Mouse (Mus musculus) heart, adult 2 months (tissue): ENCODE measurements at regions not wholly inside any gene's neighbourhood (a gene's known extent, or its start where the extent isn't known, plus 50 kb on each side); places are given as distances from the start of the nearest gene placed in this dataset.

Experiments
- DNase-seq, 2 experiments: peaks; one replicate each; pipeline ENCODE4 v3.0.0; 2021
- H3K27ac ChIP-seq: fragments of 200-600 bp; 2 replicates; pipeline ENCODE4 v1.8.1; 2022
- H3K27me3 ChIP-seq: fragments of 200-500 bp; 2 replicates; pipeline ENCODE4 v1.6.1; 2012; ENCODE audit warnings: mild to moderate bottlenecking, low read length, inconsistent platforms, mixed read lengths; ENCODE audit not compliant: control insufficient read depth, insufficient read depth
- H3K36me3 ChIP-seq: fragments of 200-500 bp; 2 replicates; pipeline ENCODE4 v1.6.1; 2012; ENCODE audit warnings: low read length, inconsistent platforms; ENCODE audit not compliant: control insufficient read depth, insufficient read depth
- H3K4me1 ChIP-seq: fragments of 200-500 bp; 2 replicates; pipeline ENCODE4 v1.6.1; 2011; ENCODE audit warnings: low read length; ENCODE audit not compliant: control insufficient read depth, insufficient read depth
- H3K4me3 ChIP-seq: fragments of 200-600 bp; 2 replicates; pipeline ENCODE4 v1.8.1; 2022
- H3K79me2 ChIP-seq: fragments of 200-500 bp; replicated peaks from 2 replicates; pipeline ENCODE4 v1.6.1; 2012; ENCODE audit warnings: mild to moderate bottlenecking, inconsistent platforms, low read length, moderate library complexity, mixed read lengths; ENCODE audit not compliant: control insufficient read depth, insufficient read depth
- H3K9ac ChIP-seq: fragments of 200-500 bp; 2 replicates; pipeline ENCODE4 v1.6.1; 2012; ENCODE audit warnings: low read depth, mild to moderate bottlenecking, control low read depth, inconsistent platforms, low read length, mixed read lengths
- CTCF ChIP-seq: fragments of 200-600 bp; IDR thresholded peaks from 2 replicates; pipeline ENCODE4 v1.8.1; 2022; ENCODE audit warnings: antibody characterized with exemption, mild to moderate bottlenecking, moderate library complexity
- EP300 ChIP-seq: fragments of 200-500 bp; IDR thresholded peaks from 2 replicates; pipeline ENCODE4 v1.6.1; 2011; ENCODE audit warnings: low read depth, low read length, control low read depth; ENCODE audit not compliant: insufficient read depth
- POLR2A ChIP-seq: fragments of 200-500 bp; IDR thresholded peaks from 2 replicates; pipeline ENCODE4 v1.6.1; 2011; ENCODE audit warnings: mild to moderate bottlenecking, low read depth, low read length, control low read depth; ENCODE audit not compliant: insufficient read depth
- WGBS: fragments of 180-500 bp; shearing (Covaris S2); methylation state at CpG from one replicate; pipeline ENCODE4 v1.1.7; 2018; 5-methylcytosine and 5-hydroxymethylcytosine counted together
- intact Hi-C: fragments of 180-260 bp; cut with DNase I; formaldehyde crosslinking; loops from one replicate; pipeline ENCODE4 v1.15.1; 2025

DNA sequence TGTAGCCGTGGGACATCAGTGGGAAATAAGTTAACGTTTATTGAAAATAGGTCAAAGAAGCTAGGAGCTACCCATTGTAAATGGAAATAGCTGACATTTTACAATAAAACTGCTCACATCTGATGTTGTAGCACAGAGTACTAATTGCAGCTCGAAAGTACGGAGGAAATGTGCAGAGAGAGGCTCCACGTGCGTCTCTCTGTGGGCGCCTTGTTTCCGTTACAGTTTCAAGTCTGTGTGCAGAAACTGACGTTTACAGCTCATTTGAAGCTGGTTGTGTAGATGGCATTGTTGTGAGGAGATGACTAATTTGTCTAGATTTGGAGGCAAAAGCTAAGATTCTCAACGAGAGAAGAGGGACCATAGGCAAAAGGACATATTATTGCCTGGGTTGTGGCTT is 78.4 kb upstream of the Stard3nl start:
- 86% methylated on average over 10 of the region's 10 CpGs for WGBS
- H3K4me1 ChIP-seq, result no peaks in the 10 kb centered on the region
- TF ChIP-seq POLR2A, result no peak
- TF ChIP-seq EP300, result no peak
- no peak for TF ChIP-seq CTCF
- H3K9ac ChIP-seq, result no peak overlapping the region
- H3K79me2 ChIP-seq, result no peaks in the 10 kb centered on the region
- no peak overlapping the region for H3K4me3 ChIP-seq
- intact Hi-C loops, result no loop called here
- DNase-seq, result no peak
- no peak overlapping the region for H3K27ac ChIP-seq
- no peaks in the 10 kb centered on the region for H3K27me3 ChIP-seq
- H3K36me3 ChIP-seq, result no peaks in the 10 kb centered on the region

DNA sequence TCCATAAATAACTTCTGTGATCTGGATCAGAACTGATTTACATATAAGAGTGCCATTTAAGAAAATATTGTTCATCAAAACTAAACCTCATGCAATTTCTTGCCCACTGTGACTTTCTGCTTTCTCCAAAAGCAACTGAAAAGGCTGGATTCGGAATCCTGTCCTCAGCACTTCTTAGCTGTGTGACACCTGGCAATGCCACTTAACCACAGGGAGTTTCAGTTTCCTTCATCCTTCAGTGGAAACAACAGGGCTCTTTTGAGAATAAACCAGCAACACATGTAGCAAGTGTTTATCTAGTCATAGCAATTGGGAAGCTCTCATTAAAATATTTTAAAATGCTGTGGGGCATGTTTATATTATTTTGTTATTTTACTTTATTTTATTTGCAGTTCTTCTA is 75.1 kb upstream of the Stard3nl start:
- Histone ChIP-seq H3K4me3 (no peak overlapping the region), H3K27ac (no peak overlapping the region), H3K36me3 (no peaks in the 10 kb centered on the region), H3K4me1 (no peaks in the 10 kb centered on the region), H3K79me2 (no peaks in the 10 kb centered on the region), H3K9ac (no peak overlapping the region), H3K27me3 (no peaks in the 10 kb centered on the region)
- DNase-seq, result no peak
- intact Hi-C loops, result no loop called here
- no peak for TF ChIP-seq POLR2A
- TF ChIP-seq CTCF, result no peak
- TF ChIP-seq EP300, result no peak
- WGBS, result 89% methylated on average over 1 of the region's 1 CpGs

- Histone ChIP-seq H3K27me3 (no peaks in the 10 kb centered on the region), H3K27ac (no peak overlapping the region), H3K36me3 (no peaks in the 10 kb centered on the region), H3K4me1 (no peaks in the 10 kb centered on the region), H3K9ac (no peak overlapping the region), H3K4me3 (no peak overlapping the region), H3K79me2 (no peaks in the 10 kb centered on the region)
- intact Hi-C loops, result no loop called here
- no peak for TF ChIP-seq EP300
- no peak for TF ChIP-seq POLR2A
- TF ChIP-seq CTCF, result no peak
- DNase-seq, result no peak
- WGBS, result 68% methylated on average over 5 of the region's 5 CpGs
Measured at GRCm38 (mm10) chr13:19466722-19467384, 71.3 kb upstream of the Stard3nl start.

- Histone ChIP-seq H3K36me3 (no peaks in the 10 kb centered on the region), H3K4me1 (no peaks in the 10 kb centered on the region), H3K27me3 (no peaks in the 10 kb centered on the region), H3K27ac (no peak overlapping the region), H3K4me3 (no peak overlapping the region), H3K79me2 (no peaks in the 10 kb centered on the region), H3K9ac (no peak overlapping the region)
- no peak for TF ChIP-seq EP300
- TF ChIP-seq CTCF, result 0 out of 2 replicates have a peak, but pooled peaks have one; percentile 6
- 94% methylated on average over 2 of the region's 2 CpGs for WGBS
- intact Hi-C loops, result no loop called here
- DNase-seq, result no peak
Measured at GRCm38 (mm10) chr13:19462966-19463365, 67.4 kb upstream of the Stard3nl start.

DNA sequence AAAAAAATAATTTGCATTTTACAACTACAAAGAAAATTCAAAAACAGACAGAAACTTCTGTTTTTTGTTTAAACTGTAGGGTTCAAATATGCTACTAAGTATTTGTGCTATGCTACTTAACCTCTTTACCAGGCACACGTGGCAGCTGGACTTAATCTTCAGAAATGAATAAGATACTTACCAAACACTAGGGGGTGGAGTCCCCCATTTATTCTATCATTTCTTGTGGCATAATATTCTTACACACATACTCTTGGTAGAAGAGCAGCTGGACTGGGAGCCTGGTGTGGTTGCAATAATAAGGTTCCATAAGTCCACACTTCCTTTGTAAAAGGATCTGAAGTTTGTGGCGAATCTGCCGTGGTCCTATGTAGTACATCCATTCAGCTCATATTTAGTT is 53.8 kb upstream of the Stard3nl start:
- H3K36me3 ChIP-seq, result no peaks in the 10 kb centered on the region
- H3K4me3 ChIP-seq, result no peak overlapping the region
- no peaks in the 10 kb centered on the region for H3K79me2 ChIP-seq
- no peak overlapping the region for H3K9ac ChIP-seq
- DNase-seq, result no peak
- no peaks in the 10 kb centered on the region for H3K4me1 ChIP-seq
- H3K27me3 ChIP-seq, result no peaks in the 10 kb centered on the region
- intact Hi-C loops, result no loop called here
- 68% methylated on average over 3 of the region's 3 CpGs for WGBS
- no peak overlapping the region for H3K27ac ChIP-seq
- no peak for TF ChIP-seq EP300
- TF ChIP-seq POLR2A, result no peak
- no peak for TF ChIP-seq CTCF
